Mouse (Mus musculus) granulocyte monocyte progenitor cell, adult 5-6 weeks (primary cell): ENCODE measurements around the gene Cbfb. TPM values are rescaled to one million over a fixed set of nuclear protein-coding genes. Genes with fewer than 3 reads are reported as not detected.

Experiments used
- ATAC-seq: replicated peaks from 2 replicates; pipeline ENCODE4 v1.8.0; 2016; ENCODE audit warnings: mild to moderate bottlenecking, moderate TSS enrichment, inconsistent platforms; ENCODE audit not compliant: poor library complexity, severe bottlenecking
- total RNA-seq, 2 experiments: library from RNA; stranded (forward) in 1 of 2; stranded (reverse) in 1 of 2; fragments of 200-712, 200-1000 nt in 1 of 2; fragments of >200 nt in 1 of 2; fragmentation: Nextera tagmentation in 1 of 2; gene quantifications; 2 replicates each; pipeline ENCODE4 v1.2.3; 2014 to 2017

The Cbfb gene
- total RNA-seq, 2 experiments from 2014 or later, result 135 to 185 TPM

DNA sequence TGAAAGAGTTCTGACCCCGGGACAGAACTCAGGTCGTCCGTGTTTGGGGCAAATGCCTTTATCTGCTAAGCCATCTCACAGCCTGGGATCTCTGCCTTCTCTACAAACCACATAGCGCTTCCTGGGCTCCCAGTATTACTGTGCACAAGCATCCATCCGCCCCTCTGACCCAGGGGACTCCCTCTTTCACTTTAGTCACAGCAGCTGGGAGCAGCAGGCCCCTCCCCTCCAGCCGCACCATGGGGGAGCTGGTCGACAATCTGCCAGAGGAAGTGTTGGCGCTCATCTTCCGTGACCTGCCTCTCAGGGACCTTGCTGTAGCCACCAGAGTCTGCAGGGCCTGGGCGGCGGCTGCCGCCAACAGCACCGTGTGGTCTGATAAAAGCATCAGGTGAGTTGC lies 96.3 kb downstream of the Cbfb start:
- ATAC-seq, result no peak

Other genes starting within 250 kb of the Cbfb start
- gene Ces2e, start 244.4 kb upstream of the Cbfb start, total RNA-seq (2014; fragmentation: Nextera tagmentation), result not detected in 2 replicates
- gene Ces2e, start 244.4 kb upstream of the Cbfb start, total RNA-seq (2017), result not detected in 2 replicates
- gene Ces2f, start 223.3 kb upstream of the Cbfb start, total RNA-seq (2014; fragmentation: Nextera tagmentation), result not detected in 2 replicates
- not detected in 2 replicates for gene Ces2f, start 223.3 kb upstream of the Cbfb start, total RNA-seq (2017)
- 0.15 and 0.32 TPM in 2 replicates for gene Ces2g, start 209.0 kb upstream of the Cbfb start, total RNA-seq (2014; fragmentation: Nextera tagmentation)
- gene Ces2g, start 209.0 kb upstream of the Cbfb start, total RNA-seq (2017), result 0.65 and 0.88 TPM in 2 replicates
- gene Ces2h, start 169.8 kb upstream of the Cbfb start, total RNA-seq (2014; fragmentation: Nextera tagmentation), result not detected in 2 replicates
- not detected in 2 replicates for gene Ces2h, start 169.8 kb upstream of the Cbfb start, total RNA-seq (2017)
- not detected in 2 replicates for gene Ces3a, start 122.1 kb upstream of the Cbfb start, total RNA-seq (2014; fragmentation: Nextera tagmentation)
- gene Ces3a, start 122.1 kb upstream of the Cbfb start, total RNA-seq (2017), result not detected in 2 replicates
- gene Ces3b, start 86.9 kb upstream of the Cbfb start, total RNA-seq (2014; fragmentation: Nextera tagmentation), result not detected in 2 replicates
- gene Ces3b, start 86.9 kb upstream of the Cbfb start, total RNA-seq (2017), result not detected in 2 replicates
- gene Ces4a, start 38.9 kb upstream of the Cbfb start, total RNA-seq (2014; fragmentation: Nextera tagmentation), result not detected in 2 replicates
- not detected in 2 replicates for gene Ces4a, start 38.9 kb upstream of the Cbfb start, total RNA-seq (2017)
- 30.9 and 41.0 TPM in 2 replicates for gene D230025D16Rik, start 54.5 kb downstream of the Cbfb start, total RNA-seq (2014; fragmentation: Nextera tagmentation)
- 21.8 and 25.7 TPM in 2 replicates for gene D230025D16Rik, start 54.5 kb downstream of the Cbfb start, total RNA-seq (2017)
- 0.32 TPM in 1 of 2 replicates, not detected in the other for gene B3gnt9, start 84.5 kb downstream of the Cbfb start, total RNA-seq (2014; fragmentation: Nextera tagmentation)
- gene B3gnt9, start 84.5 kb downstream of the Cbfb start, total RNA-seq (2017), result 1.0 TPM in 1 of 2 replicates, not detected in the other
- gene Tradd, start 93.9 kb downstream of the Cbfb start, total RNA-seq (2014; fragmentation: Nextera tagmentation), result 8.7 and 9.4 TPM in 2 replicates
- gene Tradd, start 93.9 kb downstream of the Cbfb start, total RNA-seq (2017), result 15.8 and 21.0 TPM in 2 replicates
- gene Fbxl8, start 94.0 kb downstream of the Cbfb start, total RNA-seq (2014; fragmentation: Nextera tagmentation), result 0.21 and 4.4 TPM in 2 replicates
- 1.7 and 3.6 TPM in 2 replicates for gene Fbxl8, start 94.0 kb downstream of the Cbfb start, total RNA-seq (2017)
- not detected in 2 replicates for gene Hsf4, start 99.1 kb downstream of the Cbfb start, total RNA-seq (2014; fragmentation: Nextera tagmentation)
- not detected in 2 replicates for gene Hsf4, start 99.1 kb downstream of the Cbfb start, total RNA-seq (2017)
- not detected in 2 replicates for gene Nol3, start 105.5 kb downstream of the Cbfb start, total RNA-seq (2014; fragmentation: Nextera tagmentation)
- not detected in 2 replicates for gene Nol3, start 105.5 kb downstream of the Cbfb start, total RNA-seq (2017)
- 2.7 and 4.0 TPM in 2 replicates for gene 4931428F04Rik, start 119.2 kb downstream of the Cbfb start, total RNA-seq (2014; fragmentation: Nextera tagmentation)
- gene 4931428F04Rik, start 119.2 kb downstream of the Cbfb start, total RNA-seq (2017), result 0.56 and 0.93 TPM in 2 replicates
- not detected in 2 replicates for gene Exoc3l, start 125.4 kb downstream of the Cbfb start, total RNA-seq (2014; fragmentation: Nextera tagmentation)
- 0.60 and 2.5 TPM in 2 replicates for gene Exoc3l, start 125.4 kb downstream of the Cbfb start, total RNA-seq (2017)
- 139 and 170 TPM in 2 replicates for gene E2f4, start 127.0 kb downstream of the Cbfb start, total RNA-seq (2014; fragmentation: Nextera tagmentation)
- gene E2f4, start 127.0 kb downstream of the Cbfb start, total RNA-seq (2017), result 44.3 and 50.9 TPM in 2 replicates
- gene Elmo3, start 134.9 kb downstream of the Cbfb start, total RNA-seq (2014; fragmentation: Nextera tagmentation), result 2.6 and 5.6 TPM in 2 replicates
- gene Elmo3, start 134.9 kb downstream of the Cbfb start, total RNA-seq (2017), result 0.05 and 3.2 TPM in 2 replicates
- gene Lrrc29, start 155.6 kb downstream of the Cbfb start, total RNA-seq (2014; fragmentation: Nextera tagmentation), result 5.2 and 5.3 TPM in 2 replicates
- 2.0 and 2.3 TPM in 2 replicates for gene Lrrc29, start 155.6 kb downstream of the Cbfb start, total RNA-seq (2017)
- 82.8 and 106 TPM in 2 replicates for gene Tmem208, start 155.7 kb downstream of the Cbfb start, total RNA-seq (2014; fragmentation: Nextera tagmentation)
- gene Tmem208, start 155.7 kb downstream of the Cbfb start, total RNA-seq (2017), result 37.1 and 64.8 TPM in 2 replicates
- 7.0 and 12.9 TPM in 2 replicates for gene Fhod1, start 177.3 kb downstream of the Cbfb start, total RNA-seq (2014; fragmentation: Nextera tagmentation)
- gene Fhod1, start 177.3 kb downstream of the Cbfb start, total RNA-seq (2017), result 2.5 and 2.6 TPM in 2 replicates
- 0.82 and 3.8 TPM in 2 replicates for gene Slc9a5, start 178.2 kb downstream of the Cbfb start, total RNA-seq (2014; fragmentation: Nextera tagmentation)
- gene Slc9a5, start 178.2 kb downstream of the Cbfb start, total RNA-seq (2017), result 0.41 and 0.73 TPM in 2 replicates
- gene Plekhg4, start 202.6 kb downstream of the Cbfb start, total RNA-seq (2014; fragmentation: Nextera tagmentation), result 0.47 TPM in 1 of 2 replicates, not detected in the other
- 0.09 TPM in 1 of 2 replicates, not detected in the other for gene Plekhg4, start 202.6 kb downstream of the Cbfb start, total RNA-seq (2017)
- not detected in 2 replicates for gene Kctd19, start 242.8 kb downstream of the Cbfb start, total RNA-seq (2014; fragmentation: Nextera tagmentation)
- gene Kctd19, start 242.8 kb downstream of the Cbfb start, total RNA-seq (2017), result not detected in 2 replicates
- 0.36 TPM in 1 of 2 replicates, not detected in the other for gene Lrrc36, start 242.9 kb downstream of the Cbfb start, total RNA-seq (2014; fragmentation: Nextera tagmentation)
- not detected in 2 replicates for gene Lrrc36, start 242.9 kb downstream of the Cbfb start, total RNA-seq (2017)